Mouse (Mus musculus): ENCODE measurements around the gene Crtc1. TPM values are rescaled to one million over a fixed set of nuclear protein-coding genes. Genes with fewer than 3 reads are reported as not detected.

Crtc1 gene
- polyA plus RNA-seq, 2 experiments, result 2.9 to 3.9 TPM

DNA sequence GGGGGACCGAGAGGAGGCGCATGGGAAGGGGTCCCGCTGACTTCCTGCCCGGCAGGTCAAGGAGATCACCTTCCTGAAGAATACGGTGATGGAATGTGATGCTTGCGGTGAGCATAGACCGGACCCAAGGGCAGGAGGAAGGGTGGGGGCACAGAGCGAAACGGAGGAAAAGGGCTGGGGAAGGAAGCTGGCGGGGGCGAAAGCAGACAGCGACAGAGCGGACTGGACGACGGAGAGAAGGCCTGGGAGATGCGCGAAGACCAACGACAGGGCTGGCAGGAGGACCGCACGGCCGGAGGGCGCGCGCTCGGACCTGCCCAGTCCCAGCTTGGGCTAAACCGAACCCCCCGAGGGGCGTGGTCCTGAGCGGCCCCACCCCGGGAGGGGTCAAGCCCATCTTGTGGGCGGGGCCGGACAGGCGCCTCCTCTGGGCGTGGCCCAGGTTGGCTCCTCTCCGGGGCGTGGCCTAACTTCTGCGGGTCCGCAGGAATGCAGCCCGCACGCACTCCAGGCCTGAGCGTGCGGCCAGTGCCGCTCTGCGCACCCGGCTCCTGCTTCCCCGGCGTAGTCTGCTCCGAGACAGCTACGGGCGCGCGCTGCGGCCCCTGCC is 65.0 kb downstream of the Crtc1 start:
- Histone ChIP-seq H3K4me1 (replicated peaks; ENCODE audit: control insufficient read depth in 2 of 2, insufficient read depth in 2 of 2, low read length in 1 of 2) (no peaks in the 10 kb centered on the region; a peak in 3 of 4 replicates), H3K27me3 (ENCODE audit: control insufficient read depth, insufficient read depth, low read length) (peaks cover 73% of the 10 kb centered on the region), H3K9me3 (ENCODE audit: control insufficient read depth, low read length) (no peaks in the 10 kb centered on the region), H3K4me3 (ENCODE audit: insufficient read depth in 1 of 2, low read depth in 2 of 2, low read length in 2 of 2) (peak overlapping the region; percentile 16 to 25), H3K9ac (replicated peaks) (no peak overlapping the region), H3K36me3 (replicated peaks; ENCODE audit: control insufficient read depth, insufficient read depth, low read depth) (no peaks in the 10 kb centered on the region), H3K4me2 (ENCODE audit: low read depth) (peak overlapping the region; percentile 32), H3K27ac (no peak overlapping the region)
- DNase-seq (ENCODE audit: low read depth in 3 of 3, low spot score in 3 of 3), result peak; percentile 49 to 59 (median 53)
- TF ChIP-seq CTCF (IDR thresholded peaks at IDR 0.05; ENCODE audit: low read depth), result no peak
- WGBS (ENCODE audit: insufficient replicate concordance), result under 1% methylated on average over 51 of the region's 53 CpGs
- ATAC-seq (ENCODE audit: insufficient read depth), result peak; percentile 64

GRCm38 (mm10) chr8:70373397-70374317 is 65.7 kb downstream of the Crtc1 start, which contains the start of gene Comp:
Comp (plus strand) TSS chr8:70373558.
- peaks cover 73% of the 10 kb centered on the region for H3K27me3 ChIP-seq (ENCODE audit: control insufficient read depth, insufficient read depth, low read length)
- TF ChIP-seq CTCF (IDR thresholded peaks at IDR 0.05; ENCODE audit: low read depth) (no peak), EP300 (IDR thresholded peaks at IDR 0.05; ENCODE audit: low read depth) (no peak)
- no peak within 1 kb of the TSS for H3K27ac ChIP-seq
- no peaks in the 10 kb centered on the region for H3K9me3 ChIP-seq (ENCODE audit: control insufficient read depth, low read length)
- H3K4me1 ChIP-seq (replicated peaks; ENCODE audit: control insufficient read depth in 2 of 2, insufficient read depth in 2 of 2, low read length in 1 of 2), result no peaks in the 10 kb centered on the region; a peak in 3 of 4 replicates
- ATAC-seq (ENCODE audit: insufficient read depth) (no peak), DNase-seq (ENCODE audit: low read depth in 3 of 3, low spot score in 3 of 3) (no peak)
- peak within 1 kb of the TSS; percentile 32 for H3K4me2 ChIP-seq (ENCODE audit: low read depth)
- H3K9ac ChIP-seq (replicated peaks), result no peak within 1 kb of the TSS
- peak within 1 kb of the TSS; percentile 16 to 25 for H3K4me3 ChIP-seq (ENCODE audit: insufficient read depth in 1 of 2, low read depth in 2 of 2, low read length in 2 of 2)
- 5% methylated on average over 47 of the region's 47 CpGs for WGBS (ENCODE audit: insufficient replicate concordance)
- H3K36me3 ChIP-seq (replicated peaks; ENCODE audit: control insufficient read depth, insufficient read depth, low read depth), result no peaks in the 10 kb centered on the region

DNA sequence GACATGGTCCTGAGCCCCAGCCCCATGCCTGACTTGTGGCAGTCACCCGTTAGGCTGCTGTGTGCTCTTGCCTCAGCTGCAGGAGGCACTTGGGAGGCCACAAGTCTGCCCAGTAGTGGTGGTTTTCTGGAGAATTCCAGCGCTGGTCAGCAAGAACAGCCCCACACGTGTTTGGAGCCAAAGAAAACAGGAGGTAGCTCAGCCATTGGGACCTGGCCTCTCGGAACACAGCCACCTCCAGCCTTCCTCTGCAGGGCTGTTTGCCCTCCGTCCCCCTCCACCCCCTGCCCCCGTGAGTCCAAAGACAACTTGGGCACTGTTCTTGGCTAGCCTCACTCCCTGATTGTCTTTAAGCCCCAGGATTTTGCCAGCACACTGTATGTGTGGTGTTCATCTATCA is 67.4 kb downstream of the Crtc1 start:
- peaks cover 56% of the 10 kb centered on the region for H3K27me3 ChIP-seq (ENCODE audit: control insufficient read depth, insufficient read depth, low read length)
- WGBS (ENCODE audit: insufficient replicate concordance), result 47% methylated on average over 6 of the region's 6 CpGs

DNA sequence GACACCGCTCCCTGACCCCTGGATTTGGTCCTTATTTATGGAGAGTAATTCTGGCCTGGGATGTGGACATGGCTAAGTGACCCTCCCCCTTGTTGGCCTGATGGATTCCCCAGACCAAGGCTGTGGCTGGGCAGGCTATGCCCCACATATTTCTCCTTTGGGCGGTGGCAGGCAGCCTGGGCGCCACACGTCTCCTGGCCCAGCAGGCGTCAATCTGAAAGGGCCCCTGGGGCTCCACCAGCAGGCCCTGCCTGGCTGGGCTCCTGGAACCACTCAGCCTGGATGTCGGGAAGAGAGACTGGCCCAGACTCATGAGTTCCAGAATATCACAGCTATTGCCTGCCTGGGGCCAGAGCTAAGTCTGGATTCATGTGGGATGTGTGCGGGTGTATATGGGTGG is 68.9 kb downstream of the Crtc1 start:
- H3K4me1 ChIP-seq (replicated peaks; ENCODE audit: control insufficient read depth in 2 of 2, insufficient read depth in 2 of 2, low read length in 1 of 2), result no peaks in the 10 kb centered on the region; a peak in 3 of 4 replicates
- H3K9ac ChIP-seq (replicated peaks), result no peak overlapping the region
- 77% methylated on average over 7 of the region's 7 CpGs for WGBS (ENCODE audit: insufficient replicate concordance)
- peaks cover 42% of the 10 kb centered on the region for H3K27me3 ChIP-seq (ENCODE audit: control insufficient read depth, insufficient read depth, low read length)
- H3K4me3 ChIP-seq (ENCODE audit: insufficient read depth in 1 of 2, low read depth in 2 of 2, low read length in 2 of 2), result no peak overlapping the region
- no peak overlapping the region for H3K27ac ChIP-seq
- H3K9me3 ChIP-seq (ENCODE audit: control insufficient read depth, low read length), result no peaks in the 10 kb centered on the region
- no peak for TF ChIP-seq CTCF (IDR thresholded peaks at IDR 0.05; ENCODE audit: low read depth)
- TF ChIP-seq EP300 (IDR thresholded peaks at IDR 0.05; ENCODE audit: low read depth), result no peak
- DNase-seq (ENCODE audit: low read depth in 3 of 3, low spot score in 3 of 3) (no peak), ATAC-seq (ENCODE audit: insufficient read depth) (no peak)
- no peak overlapping the region for H3K4me2 ChIP-seq (ENCODE audit: low read depth)
- no peaks in the 10 kb centered on the region for H3K36me3 ChIP-seq (replicated peaks; ENCODE audit: control insufficient read depth, insufficient read depth, low read depth)

More for the DNA sequence above, 67.4 kb downstream of the Crtc1 start:
- H3K4me2 ChIP-seq (ENCODE audit: low read depth), result no peak overlapping the region
- no peaks in the 10 kb centered on the region for H3K36me3 ChIP-seq (replicated peaks; ENCODE audit: control insufficient read depth, insufficient read depth, low read depth)
- no peak overlapping the region for H3K9ac ChIP-seq (replicated peaks)
- no peaks in the 10 kb centered on the region for H3K9me3 ChIP-seq (ENCODE audit: control insufficient read depth, low read length)
- ATAC-seq (ENCODE audit: insufficient read depth) (no peak), DNase-seq (ENCODE audit: low read depth in 3 of 3, low spot score in 3 of 3) (no peak)
- TF ChIP-seq EP300 (IDR thresholded peaks at IDR 0.05; ENCODE audit: low read depth) (no peak), CTCF (IDR thresholded peaks at IDR 0.05; ENCODE audit: low read depth) (no peak)
- no peaks in the 10 kb centered on the region; a peak in 3 of 4 replicates for H3K4me1 ChIP-seq (replicated peaks; ENCODE audit: control insufficient read depth in 2 of 2, insufficient read depth in 2 of 2, low read length in 1 of 2)
- H3K4me3 ChIP-seq (ENCODE audit: insufficient read depth in 1 of 2, low read depth in 2 of 2, low read length in 2 of 2), result no peak overlapping the region
- H3K27ac ChIP-seq, result no peak overlapping the region

GRCm38 (mm10) chr8:70366588-70366987 is 72.8 kb downstream of the Crtc1 start:
- no peaks in the 10 kb centered on the region for H3K9me3 ChIP-seq (ENCODE audit: control insufficient read depth, low read length)
- no peak overlapping the region for H3K4me2 ChIP-seq (ENCODE audit: low read depth)
- no peak overlapping the region for H3K4me3 ChIP-seq (ENCODE audit: insufficient read depth in 1 of 2, low read depth in 2 of 2, low read length in 2 of 2)
- no peak for ATAC-seq (ENCODE audit: insufficient read depth)
- peaks cover 3% of the 10 kb centered on the region for H3K27me3 ChIP-seq (ENCODE audit: control insufficient read depth, insufficient read depth, low read length)
- WGBS (ENCODE audit: insufficient replicate concordance), result 62% methylated on average over 5 of the region's 5 CpGs
- H3K36me3 ChIP-seq (replicated peaks; ENCODE audit: control insufficient read depth, insufficient read depth, low read depth), result no peaks in the 10 kb centered on the region
- no peak overlapping the region for H3K9ac ChIP-seq (replicated peaks)
- no peak overlapping the region for H3K27ac ChIP-seq
- peaks cover 0 to 5% of the 10 kb centered on the region in 2 experiments; a peak in 1 of 4 replicates for H3K4me1 ChIP-seq (replicated peaks; ENCODE audit: control insufficient read depth in 2 of 2, insufficient read depth in 2 of 2, low read length in 1 of 2)
- DNase-seq (ENCODE audit: low read depth in 3 of 3, low spot score in 3 of 3), result no peak
- no peak for TF ChIP-seq EP300 (IDR thresholded peaks at IDR 0.05; ENCODE audit: low read depth)
- TF ChIP-seq CTCF (IDR thresholded peaks at IDR 0.05; ENCODE audit: low read depth), result no peak

Measured in liver, embryonic 14.5 days (tissue).